Mouse (Mus musculus) limb, embryonic 14.5 days (tissue): ENCODE results near the gene Tlr13. TPM values are rescaled to one million over a fixed set of nuclear protein-coding genes. Genes with fewer than 3 reads are reported as not detected.

Experiments used
- ATAC-seq: fragments of 200-750 bp; cut with Nextera tagmentation; 2 replicates; pipeline ENCODE4 v1.8.0; 2017; ENCODE audit warnings: low read depth, moderate number of reproducible peaks, moderate TSS enrichment; ENCODE audit not compliant: low FRiP score
- DNase-seq: peaks from one replicate; pipeline ENCODE4 v3.0.0-alpha.2; 2015; ENCODE audit warnings: low spot score
- H3K27ac ChIP-seq: fragments of 300-500 bp; sonication (generic); replicated peaks from 2 replicates; pipeline ENCODE4 v1.5.1; 2014; ENCODE audit warnings: low read depth, mild to moderate bottlenecking, low read length, moderate library complexity, mixed read lengths
- H3K27me3 ChIP-seq: fragments of 300-500 bp; sonication (generic); 2 replicates; pipeline ENCODE4 v1.6.1; 2014; ENCODE audit warnings: low read length, mixed read lengths; ENCODE audit not compliant: control insufficient read depth, insufficient read depth
- H3K36me3 ChIP-seq: fragments of 300-500 bp; sonication (generic); 2 replicates; pipeline ENCODE4 v1.6.1; 2014; ENCODE audit warnings: mild to moderate bottlenecking, low read length, moderate library complexity, mixed read lengths; ENCODE audit not compliant: control insufficient read depth, insufficient read depth
- H3K4me1 ChIP-seq: fragments of 300-500 bp; sonication (generic); 2 replicates; pipeline ENCODE4 v1.6.1; 2014; ENCODE audit warnings: antibody characterized with exemption, low read length, mixed read lengths; ENCODE audit not compliant: control insufficient read depth, insufficient read depth
- H3K4me2 ChIP-seq: fragments of 300-500 bp; sonication (generic); replicated peaks from 2 replicates; pipeline ENCODE4 v1.6.1; 2014; ENCODE audit warnings: low read depth, mild to moderate bottlenecking, low read length, moderate library complexity; ENCODE audit not compliant: severe bottlenecking
- H3K4me3 ChIP-seq: fragments of 300-500 bp; sonication (generic); replicated peaks from 2 replicates; pipeline ENCODE4 v1.5.1; 2014; ENCODE audit warnings: low read length
- H3K9ac ChIP-seq: fragments of 300-500 bp; sonication (generic); 2 replicates; pipeline ENCODE4 v1.6.1; 2014; ENCODE audit warnings: mild to moderate bottlenecking, low read depth, low read length, moderate library complexity; ENCODE audit not compliant: severe bottlenecking
- H3K9me3 ChIP-seq: fragments of 300-500 bp; sonication (generic); 2 replicates; pipeline ENCODE4 v1.6.1; 2016; ENCODE audit warnings: low read length; ENCODE audit not compliant: control insufficient read depth
- POLR2A ChIP-seq: fragments of 200-500 bp; IDR thresholded peaks from 2 replicates; pipeline ENCODE4 v1.8.0; 2012; ENCODE audit warnings: inconsistent platforms, mild to moderate bottlenecking, moderate library complexity, borderline replicate concordance; ENCODE audit not compliant: insufficient read depth, insufficient read length; ENCODE audit errors: extremely low read depth
- WGBS: fragments of 180-500 bp; shearing (Covaris S2); extraction: QIAGEN DNeasy Blood & Tissue Kit; methylation state at CpG from one replicate; pipeline ENCODE4 v1.1.7; 2014; 5-methylcytosine and 5-hydroxymethylcytosine counted together
- polyA plus RNA-seq, 2 experiments: library from polyadenylated mRNA; depleted of rRNA in 1 of 2; stranded (reverse) in 1 of 2; unstranded in 1 of 2; fragments of >200 nt; fragmentation: Nextera tagmentation in 1 of 2; extraction: Ambion mirVana in 1 of 2; gene quantifications; 2 replicates each; pipeline versions ENCODE4 v1.2.1 to v1.2.3; 2012 to 2014

Tlr13 gene
- polyA plus RNA-seq, 2 experiments, result 0.84 to 1.2 TPM

DNA sequence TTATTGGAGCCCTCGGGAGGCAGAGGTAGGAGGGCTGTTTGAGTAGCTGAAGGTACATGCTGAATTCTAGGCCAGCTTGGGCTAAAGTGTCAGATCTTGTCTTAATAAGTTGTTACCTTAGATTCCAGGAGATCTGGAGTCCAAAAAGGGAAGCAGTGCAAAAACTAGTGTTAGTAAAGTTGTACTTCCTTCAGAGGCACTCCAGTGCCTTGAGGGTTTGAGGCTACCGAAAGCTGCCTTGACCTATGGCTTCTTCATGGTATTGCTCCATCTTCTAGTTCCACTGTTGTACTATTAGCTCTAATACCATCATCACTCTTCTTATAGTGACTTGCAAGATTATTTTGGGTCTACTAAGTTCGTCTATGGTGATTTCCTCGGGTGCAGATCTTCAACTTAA, 13.1 kb upstream of the Tlr13 start:
- H3K27ac ChIP-seq, result no peak overlapping the region
- no peak for ATAC-seq
- no peak overlapping the region for H3K4me2 ChIP-seq
- no peaks in the 10 kb centered on the region for H3K36me3 ChIP-seq
- DNase-seq, result no peak
- no peaks in the 10 kb centered on the region for H3K27me3 ChIP-seq
- H3K4me1 ChIP-seq, result no peaks in the 10 kb centered on the region
- WGBS, result 92% methylated on average over 4 of the region's 4 CpGs
- TF ChIP-seq POLR2A, result no peak
- H3K9ac ChIP-seq, result no peak overlapping the region
- H3K9me3 ChIP-seq, result no peaks in the 10 kb centered on the region
- no peak overlapping the region for H3K4me3 ChIP-seq

DNA sequence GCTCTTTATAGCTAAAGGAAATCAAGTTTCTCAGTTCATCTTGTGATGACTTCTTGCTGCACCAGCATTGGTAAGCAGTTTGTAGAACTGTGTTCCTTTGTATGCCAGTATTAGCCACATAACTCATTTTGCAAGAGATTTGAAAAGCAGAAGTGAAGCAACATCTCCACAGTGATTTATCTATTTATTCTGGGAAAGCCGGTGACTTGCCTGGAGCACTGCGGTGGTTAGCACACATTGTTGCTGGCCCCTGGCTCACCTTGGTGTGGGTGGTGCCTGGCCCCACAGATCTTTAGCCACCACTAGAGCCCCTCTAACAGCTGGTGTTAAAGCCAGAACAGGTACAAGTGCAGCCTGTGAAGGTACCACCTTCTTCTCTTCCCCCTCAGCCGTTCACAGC, 8.1 kb upstream of the Tlr13 start:
- no peaks in the 10 kb centered on the region for H3K9me3 ChIP-seq
- no peaks in the 10 kb centered on the region for H3K27me3 ChIP-seq
- H3K9ac ChIP-seq, result no peak overlapping the region
- H3K4me1 ChIP-seq, result no peaks in the 10 kb centered on the region
- H3K27ac ChIP-seq, result no peak overlapping the region
- TF ChIP-seq POLR2A, result no peak
- DNase-seq (no peak), ATAC-seq (no peak)
- WGBS, result 81% methylated on average over 3 of the region's 3 CpGs
- no peaks in the 10 kb centered on the region for H3K36me3 ChIP-seq
- H3K4me2 ChIP-seq, result no peak overlapping the region
- no peak overlapping the region for H3K4me3 ChIP-seq

DNA sequence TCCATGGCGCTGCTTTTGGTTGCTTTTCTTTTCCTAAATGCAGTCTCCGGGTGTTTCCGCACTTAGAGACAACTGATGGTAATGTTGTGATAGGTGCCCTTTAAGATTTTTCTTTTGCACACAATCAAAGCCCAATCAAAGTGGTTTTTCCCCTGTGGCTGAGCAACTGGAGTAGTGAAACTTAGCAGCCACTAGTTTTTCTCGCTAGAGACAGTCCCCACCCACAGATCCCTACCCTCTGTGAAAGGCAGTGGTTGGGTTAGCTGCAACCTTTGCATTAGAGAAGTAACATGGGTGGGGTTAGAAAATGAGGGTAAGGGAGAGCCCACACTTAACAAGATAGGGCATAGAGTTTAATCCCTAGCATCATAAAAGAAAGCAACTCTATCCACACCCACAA, 7.5 kb upstream of the Tlr13 start:
- H3K9me3 ChIP-seq, result no peaks in the 10 kb centered on the region
- WGBS, result 85% methylated on average over 4 of the region's 4 CpGs
- ATAC-seq, result no peak
- H3K27me3 ChIP-seq, result no peaks in the 10 kb centered on the region
- TF ChIP-seq POLR2A, result no peak
- no peak for DNase-seq
- H3K27ac ChIP-seq, result no peak overlapping the region
- no peak overlapping the region for H3K9ac ChIP-seq
- no peaks in the 10 kb centered on the region for H3K36me3 ChIP-seq
- no peak overlapping the region for H3K4me3 ChIP-seq
- H3K4me1 ChIP-seq, result no peaks in the 10 kb centered on the region
- H3K4me2 ChIP-seq, result no peak overlapping the region

DNA sequence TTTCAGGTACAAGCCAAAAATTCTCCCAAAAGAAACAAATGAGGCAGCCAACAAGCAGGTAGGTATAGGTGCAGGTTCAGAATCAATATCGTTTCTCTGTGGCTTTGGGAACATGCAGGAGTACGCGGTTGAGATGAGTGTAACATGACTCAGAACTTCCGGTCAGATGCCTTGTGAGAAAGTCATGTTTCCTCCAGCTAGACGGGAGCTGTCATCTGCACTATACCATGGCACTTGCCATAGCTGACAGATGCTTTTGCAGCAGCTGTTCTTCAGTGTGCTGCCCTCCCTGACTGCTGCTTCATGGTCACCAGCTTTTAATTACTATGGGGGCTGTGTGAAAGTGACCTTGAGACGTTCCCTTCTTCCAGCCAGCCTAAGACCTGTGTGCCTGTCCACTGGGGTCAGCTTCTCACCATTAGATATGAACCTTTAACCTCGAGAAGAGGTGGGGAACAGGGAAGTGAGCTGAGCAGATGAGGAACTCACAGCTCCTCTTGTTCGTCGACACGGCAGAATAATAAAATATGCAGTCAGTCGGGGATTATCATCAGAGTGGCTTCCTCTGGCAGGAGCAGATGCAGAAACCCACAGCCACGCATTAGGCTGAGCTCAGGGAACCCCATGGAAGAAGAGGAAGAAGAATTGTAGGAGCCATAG, 7.0 kb upstream of the Tlr13 start:
- Histone ChIP-seq H3K27me3 (no peaks in the 10 kb centered on the region), H3K9me3 (no peaks in the 10 kb centered on the region), H3K36me3 (no peaks in the 10 kb centered on the region), H3K4me2 (no peak overlapping the region), H3K4me1 (no peaks in the 10 kb centered on the region), H3K4me3 (no peak overlapping the region), H3K9ac (no peak overlapping the region), H3K27ac (no peak overlapping the region)
- 57% methylated on average over 12 of the region's 12 CpGs for WGBS
- no peak for TF ChIP-seq POLR2A
- peak; percentile 71; the same call in 1 of the 2 replicates for ATAC-seq
- DNase-seq, result no peak

DNA sequence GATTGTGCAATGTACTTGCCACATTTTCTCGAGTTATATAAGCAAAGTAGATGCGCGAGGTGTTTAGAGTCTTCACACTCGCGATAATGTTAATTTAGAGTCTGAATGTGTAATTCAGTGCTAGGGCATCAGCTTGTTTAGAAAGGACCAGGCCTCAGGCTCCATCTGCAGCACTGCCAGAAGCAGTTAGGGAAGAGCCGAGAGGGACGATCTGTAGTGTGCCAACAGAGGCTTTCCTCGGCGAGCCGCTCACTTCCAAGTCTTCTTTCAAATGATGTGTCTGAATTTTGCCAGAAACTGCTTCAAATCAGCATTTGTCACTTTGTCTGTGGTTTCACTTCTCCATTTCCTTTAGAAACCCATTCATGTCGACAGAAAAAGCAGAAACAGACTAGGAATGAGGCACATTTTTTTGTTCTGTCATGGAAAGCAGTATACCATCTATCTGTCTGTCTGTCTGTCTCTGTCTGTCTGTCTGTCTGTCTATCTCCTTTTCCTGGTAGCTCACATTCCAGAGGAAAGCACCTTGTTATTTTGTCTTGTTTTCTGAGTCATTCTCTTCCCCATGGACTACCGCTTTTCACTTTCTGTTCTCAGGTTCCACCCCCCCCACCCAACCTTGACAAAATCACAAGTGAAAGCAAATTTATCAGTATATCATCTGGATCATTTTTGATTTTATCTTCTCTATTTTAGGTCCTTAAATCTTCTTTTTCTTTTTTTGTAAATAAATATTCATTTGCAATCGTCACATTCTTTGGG, 3.5 kb upstream of the Tlr13 start:
- H3K27me3 ChIP-seq, result no peaks in the 10 kb centered on the region
- H3K4me3 ChIP-seq, result no peak overlapping the region
- H3K4me1 ChIP-seq, result no peaks in the 10 kb centered on the region
- ATAC-seq (no peak), DNase-seq (no peak)
- H3K27ac ChIP-seq, result no peak overlapping the region
- WGBS, result 80% methylated on average over 13 of the region's 13 CpGs
- no peaks in the 10 kb centered on the region for H3K9me3 ChIP-seq
- H3K36me3 ChIP-seq, result no peaks in the 10 kb centered on the region
- TF ChIP-seq POLR2A, result no peak
- H3K9ac ChIP-seq, result no peak overlapping the region
- H3K4me2 ChIP-seq, result no peak overlapping the region
